In genomic region chr4:134511730-134512129, GRCm38 (mm10) we compare ENCODE assay signal across 10 mouse cellular contexts. TPM values are rescaled to one million over a fixed set of nuclear protein-coding genes. Genes with fewer than 3 reads are reported as not detected.
DNase-seq lines count a peak whose midpoint lies in the region; ATAC-seq and TF ChIP-seq lines count a peak whose summit lies in the region.
"Had no signal": no experiment of that assay in that cellular context is flagged by ENCODE, and none has a peak within 500 bp of the region (broad histone marks: within the 10 kb centered on the region; RNA-seq: fewer than 3 reads in every experiment).

No protein-coding gene starts in this region.

- no peak overlapping the region for H3K27ac ChIP-seq in kidney, embryonic 15.5 days
- H3K27ac ChIP-seq in embryonic facial prominence, embryonic 10.5 days (replicated peaks) = peak overlapping the region; percentile 91; the same call in 1 of the 2 replicates
- H3K27ac ChIP-seq in hindbrain, embryonic 16.5 days (ENCODE audit: low read depth, low read length) = no peak overlapping the region
- no peak overlapping the region for H3K27ac ChIP-seq in midbrain, embryonic 12.5 days (replicated peaks)
- H3K27ac ChIP-seq in thymus, adult 2 months (ENCODE audit: control insufficient read depth, insufficient read depth, low read length) = no peak overlapping the region

- no peaks in the 10 kb centered on the region for H3K27me3 ChIP-seq in kidney, embryonic 15.5 days
- no peaks in the 10 kb centered on the region for H3K27me3 ChIP-seq in embryonic facial prominence, embryonic 10.5 days (replicated peaks; ENCODE audit: low read depth, poor library complexity, severe bottlenecking)
- no peaks in the 10 kb centered on the region; the same call in 1 of the 2 replicates for H3K27me3 ChIP-seq in hindbrain, embryonic 16.5 days (replicated peaks; ENCODE audit: control insufficient read depth, insufficient read depth, low read length)
- H3K27me3 ChIP-seq in midbrain, embryonic 12.5 days = peaks cover 4% of the 10 kb centered on the region; the same call in 1 of the 2 replicates
- no peaks in the 10 kb centered on the region for H3K27me3 ChIP-seq in thymus, adult 2 months (ENCODE audit: control insufficient read depth, insufficient read depth, low read length)

- no peak for ATAC-seq in kidney, embryonic 15.5 days (replicated peaks; ENCODE audit: low FRiP score)
- ATAC-seq in hindbrain, embryonic 16.5 days = no peak
- no peak for ATAC-seq in midbrain, embryonic 12.5 days (ENCODE audit: low FRiP score, low read depth)

- H3K4me1 ChIP-seq in kidney, embryonic 15.5 days = peaks cover 35% of the 10 kb centered on the region
- peaks cover 35% of the 10 kb centered on the region for H3K4me1 ChIP-seq in embryonic facial prominence, embryonic 10.5 days
- H3K4me1 ChIP-seq in hindbrain, embryonic 16.5 days (ENCODE audit: control insufficient read depth, insufficient read depth, low read depth, low read length) = peaks cover 6% of the 10 kb centered on the region
- H3K4me1 ChIP-seq in midbrain, embryonic 12.5 days = peaks cover 17% of the 10 kb centered on the region
- H3K4me1 ChIP-seq in thymus, adult 2 months (replicated peaks; ENCODE audit: control insufficient read depth, insufficient read depth, low read length) = peaks cover 10% of the 10 kb centered on the region

- TF ChIP-seq CTCF in thymus, adult 2 months (IDR thresholded peaks at IDR 0.05; ENCODE audit: borderline replicate concordance, control insufficient read depth, extremely low read depth, insufficient read depth, low read length, poor library complexity) = no peak

- TF ChIP-seq POLR2A in thymus, adult 2 months (IDR thresholded peaks at IDR 0.05; ENCODE audit: control insufficient read depth, extremely low read depth, insufficient read depth, low read length, poor library complexity) = no peak

- DNase-seq in kidney, postnatal 4 days = no peak
- DNase-seq in embryonic facial prominence, embryonic 10.5 days (ENCODE audit: low spot score) = no peak
- DNase-seq in thymus, adult 2 months = no peak
- DNase-seq in right cerebral cortex, postnatal 4 days = no peak
- DNase-seq in right cerebral cortex, adult 2 months (ENCODE audit: low spot score in 2 of 2) = no peak
- DNase-seq: cerebellum, adult 8-10 months; kidney, postnatal 36 days had no signal

- peak overlapping the region; percentile 95 for H3K4me2 ChIP-seq in kidney, embryonic 15.5 days
- H3K4me2 ChIP-seq in hindbrain, embryonic 16.5 days (ENCODE audit: low read length) = peak overlapping the region; percentile 96
- H3K4me2 ChIP-seq in midbrain, embryonic 12.5 days (replicated peaks) = peak overlapping the region; percentile 86

- WGBS in kidney, embryonic 15.5 days = 67% methylated on average over 6 of the region's 6 CpGs
- WGBS in embryonic facial prominence, embryonic 10.5 days = 80% methylated on average over 6 of the region's 6 CpGs
- 80% methylated on average over 6 of the region's 6 CpGs for WGBS in hindbrain, embryonic 16.5 days
- 77% methylated on average over 6 of the region's 6 CpGs for WGBS in midbrain, embryonic 12.5 days
- WGBS in thymus, adult 2 months = 48% methylated on average over 6 of the region's 6 CpGs

- peak overlapping the region; percentile 64 for H3K4me3 ChIP-seq in kidney, embryonic 15.5 days (replicated peaks)
- H3K4me3 ChIP-seq in embryonic facial prominence, embryonic 10.5 days = peak overlapping the region; percentile 70
- H3K4me3 ChIP-seq in hindbrain, embryonic 16.5 days (ENCODE audit: low read length) = no peak overlapping the region; the same call in 1 of the 2 replicates
- H3K4me3 ChIP-seq in midbrain, embryonic 12.5 days = peak overlapping the region; percentile 66
- no peak overlapping the region for H3K4me3 ChIP-seq in thymus, adult 2 months (ENCODE audit: control insufficient read depth, insufficient read depth, low read length)

- no peaks in the 10 kb centered on the region for H3K9me3 ChIP-seq in kidney, embryonic 15.5 days (replicated peaks)
- no peaks in the 10 kb centered on the region for H3K9me3 ChIP-seq in embryonic facial prominence, embryonic 10.5 days
- H3K9me3 ChIP-seq in hindbrain, embryonic 16.5 days (ENCODE audit: control insufficient read depth, low read length) = no peaks in the 10 kb centered on the region
- no peaks in the 10 kb centered on the region for H3K9me3 ChIP-seq in midbrain, embryonic 12.5 days

- H3K36me3 ChIP-seq in kidney, embryonic 15.5 days = no peaks in the 10 kb centered on the region
- peaks cover 18% of the 10 kb centered on the region for H3K36me3 ChIP-seq in embryonic facial prominence, embryonic 10.5 days (replicated peaks)
- H3K36me3 ChIP-seq in hindbrain, embryonic 16.5 days (ENCODE audit: control insufficient read depth, insufficient read depth, low read length) = peaks cover 5% of the 10 kb centered on the region
- H3K36me3 ChIP-seq in midbrain, embryonic 12.5 days = no peaks in the 10 kb centered on the region; the same call in 1 of the 2 replicates
- no peaks in the 10 kb centered on the region for H3K36me3 ChIP-seq in thymus, adult 2 months (ENCODE audit: control insufficient read depth, insufficient read depth, low read length)

- H3K9ac ChIP-seq in kidney, embryonic 15.5 days = peak overlapping the region; percentile 67
- no peak overlapping the region for H3K9ac ChIP-seq in hindbrain, embryonic 16.5 days (ENCODE audit: low read depth, low read length)
- H3K9ac ChIP-seq in midbrain, embryonic 12.5 days (replicated peaks) = peak overlapping the region; percentile 62

RNA-seq across cellular contexts. Expression of gene Aunip, which starts 0.9 kb away (rescaled TPM):
- polyA plus RNA-seq in kidney, embryonic 15.5 days (2015; fragmentation: Nextera tagmentation; extraction: Ambion mirVana) = 16.7 and 17.8 TPM in 2 replicates
- 28.2 and 28.6 TPM in 2 replicates for polyA plus RNA-seq in embryonic facial prominence, embryonic 10.5 days (2016; fragmentation: Nextera tagmentation; extraction: Ambion mirVana)
- polyA plus RNA-seq in hindbrain, embryonic 16.5 days (2015; fragmentation: Nextera tagmentation; extraction: Ambion mirVana) = 2.4 and 2.9 TPM in 2 replicates
- 11.2 and 11.5 TPM in 2 replicates for polyA plus RNA-seq in midbrain, embryonic 12.5 days (2016; fragmentation: Nextera tagmentation; extraction: Ambion mirVana)
- 2.1 and 3.8 TPM in 2 replicates for polyA plus RNA-seq in thymus, adult 2 months (2012; rRNA removed)

RNA-seq across cellular contexts. Expression of gene Paqr7, which starts 15.2 kb away (rescaled TPM):
- 3.2 and 3.5 TPM in 2 replicates for polyA plus RNA-seq in kidney, embryonic 15.5 days (2015; fragmentation: Nextera tagmentation; extraction: Ambion mirVana)
- polyA plus RNA-seq in embryonic facial prominence, embryonic 10.5 days (2016; fragmentation: Nextera tagmentation; extraction: Ambion mirVana) = 1.2 and 2.1 TPM in 2 replicates
- polyA plus RNA-seq in hindbrain, embryonic 16.5 days (2015; fragmentation: Nextera tagmentation; extraction: Ambion mirVana) = 40.5 and 46.7 TPM in 2 replicates
- polyA plus RNA-seq in midbrain, embryonic 12.5 days (2016; fragmentation: Nextera tagmentation; extraction: Ambion mirVana) = 4.8 and 6.4 TPM in 2 replicates
- polyA plus RNA-seq in thymus, adult 2 months (2012; rRNA removed) = 47.6 and 52.0 TPM in 2 replicates

RNA-seq across cellular contexts. Expression of gene Mtfr1l, which starts 23.5 kb away (rescaled TPM):
- 112 and 115 TPM in 2 replicates for polyA plus RNA-seq in kidney, embryonic 15.5 days (2015; fragmentation: Nextera tagmentation; extraction: Ambion mirVana)
- 107 and 114 TPM in 2 replicates for polyA plus RNA-seq in embryonic facial prominence, embryonic 10.5 days (2016; fragmentation: Nextera tagmentation; extraction: Ambion mirVana)
- polyA plus RNA-seq in hindbrain, embryonic 16.5 days (2015; fragmentation: Nextera tagmentation; extraction: Ambion mirVana) = 176 and 182 TPM in 2 replicates
- 127 and 133 TPM in 2 replicates for polyA plus RNA-seq in midbrain, embryonic 12.5 days (2016; fragmentation: Nextera tagmentation; extraction: Ambion mirVana)
- 69.2 and 77.3 TPM in 2 replicates for polyA plus RNA-seq in thymus, adult 2 months (2012; rRNA removed)

RNA-seq across cellular contexts. Expression of gene Selenon, which starts 40.2 kb away (rescaled TPM):
- polyA plus RNA-seq in kidney, embryonic 15.5 days (2015; fragmentation: Nextera tagmentation; extraction: Ambion mirVana) = 10.2 and 11.6 TPM in 2 replicates
- 9.5 and 9.7 TPM in 2 replicates for polyA plus RNA-seq in embryonic facial prominence, embryonic 10.5 days (2016; fragmentation: Nextera tagmentation; extraction: Ambion mirVana)
- polyA plus RNA-seq in hindbrain, embryonic 16.5 days (2015; fragmentation: Nextera tagmentation; extraction: Ambion mirVana) = 6.7 and 7.0 TPM in 2 replicates
- 15.0 and 15.1 TPM in 2 replicates for polyA plus RNA-seq in midbrain, embryonic 12.5 days (2016; fragmentation: Nextera tagmentation; extraction: Ambion mirVana)
- 7.9 and 9.1 TPM in 2 replicates for polyA plus RNA-seq in thymus, adult 2 months (2012; rRNA removed)

RNA-seq across cellular contexts. Expression of gene Stmn1, which starts 43.6 kb away (rescaled TPM):
- 1,708 and 1,728 TPM in 2 replicates for polyA plus RNA-seq in kidney, embryonic 15.5 days (2015; fragmentation: Nextera tagmentation; extraction: Ambion mirVana)
- polyA plus RNA-seq in embryonic facial prominence, embryonic 10.5 days (2016; fragmentation: Nextera tagmentation; extraction: Ambion mirVana) = 2,394 and 2,556 TPM in 2 replicates
- polyA plus RNA-seq in hindbrain, embryonic 16.5 days (2015; fragmentation: Nextera tagmentation; extraction: Ambion mirVana) = 5,655 and 5,657 TPM in 2 replicates
- 4,918 and 5,057 TPM in 2 replicates for polyA plus RNA-seq in midbrain, embryonic 12.5 days (2016; fragmentation: Nextera tagmentation; extraction: Ambion mirVana)
- polyA plus RNA-seq in thymus, adult 2 months (2012; rRNA removed) = 134 and 274 TPM in 2 replicates

Comparison
In these comparisons a context has a peak if more than half of its experiments do, and no peak if none do; other contexts are left out.
1. H3K4me3 ChIP-seq: peak in kidney, embryonic 15.5 days (single experiment), embryonic facial prominence, embryonic 10.5 days (single experiment) and midbrain, embryonic 12.5 days (single experiment); none in hindbrain, embryonic 16.5 days (single experiment) and thymus, adult 2 months (single experiment).
2. Peak in every context shown above with its lines, with median percentiles within 50 percentile points of each other: H3K4me2 ChIP-seq.